Mouse (Mus musculus) gastrocnemius, postnatal 4 days (tissue): ENCODE measurements around the gene Bcl2l15. TPM values are rescaled to one million over a fixed set of nuclear protein-coding genes. Genes with fewer than 3 reads are reported as not detected.
A peak's percentile ranks its signal among the peaks of the same experiment; 100 is the strongest.

Experiments
- DNase-seq, 2 experiments: peaks; one replicate each; pipeline ENCODE4 v3.0.0; 2021 to 2022; ENCODE audit warnings: low spot score in 2 of 2, mixed read lengths in 2 of 2
- total RNA-seq, 2 experiments: library from RNA; stranded (reverse); gene quantifications; 2 replicates each; pipeline ENCODE4 v1.2.3; 2021

Gene Bcl2l15
- total RNA-seq, 2 experiments from 2014 or later, result 0.23 TPM; not detected in 1

DNA sequence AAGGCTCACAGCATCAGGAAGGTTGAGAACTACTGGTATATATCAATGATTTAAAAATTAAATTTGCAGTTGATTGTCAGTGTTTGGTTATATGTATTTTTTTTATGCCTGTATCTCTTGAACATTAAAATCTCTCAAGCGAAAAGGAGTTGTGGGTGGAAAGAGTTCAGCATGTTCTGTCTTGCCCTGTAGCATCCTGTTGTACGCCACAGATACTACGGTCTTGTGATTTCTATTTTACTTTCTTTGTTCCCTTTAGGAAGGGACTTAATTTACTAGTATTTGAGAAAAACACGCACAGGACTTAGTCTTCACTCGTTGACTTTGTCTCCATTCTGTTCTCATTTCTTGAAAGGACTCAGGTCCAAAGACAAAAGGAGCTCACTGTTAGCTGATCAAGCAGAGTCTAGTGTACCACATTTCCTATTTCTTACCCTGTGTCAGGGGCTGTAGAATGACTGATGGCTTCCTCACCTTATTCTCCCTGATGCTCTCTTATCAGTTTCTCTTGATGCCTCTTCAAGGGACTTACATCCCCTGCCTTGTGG, 35.1 kb downstream of the Bcl2l15 start:
- DNase-seq, result no peak

DNA sequence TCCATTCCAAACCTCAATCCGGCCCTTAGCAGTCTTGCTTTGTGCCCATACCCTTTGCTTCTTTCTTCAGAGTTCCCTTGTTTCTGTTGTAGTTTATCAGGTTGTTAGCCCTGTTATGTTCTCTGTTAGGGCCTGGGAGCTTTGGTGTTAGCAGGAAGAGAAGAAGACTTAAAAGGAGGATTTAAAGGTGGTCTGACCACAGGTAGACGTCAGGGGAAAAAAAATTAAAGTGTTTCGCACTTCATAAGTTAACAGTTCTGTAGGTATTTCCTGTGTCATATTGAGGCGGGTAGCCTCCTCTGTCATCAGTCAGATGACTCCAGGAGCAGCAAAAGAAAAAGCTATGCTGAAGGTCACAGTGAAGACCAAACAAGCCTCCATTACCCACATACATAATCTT, 35.6 kb downstream of the Bcl2l15 start:
- no peak for DNase-seq

- no peak for DNase-seq
These were observed 40.3 kb downstream of the Bcl2l15 start for GRCm38 (mm10) chr3:103872663-103873098.

GRCm38 (mm10) chr3:103874329-103874728, 41.9 kb downstream of the Bcl2l15 start:
- no peak for DNase-seq

DNA sequence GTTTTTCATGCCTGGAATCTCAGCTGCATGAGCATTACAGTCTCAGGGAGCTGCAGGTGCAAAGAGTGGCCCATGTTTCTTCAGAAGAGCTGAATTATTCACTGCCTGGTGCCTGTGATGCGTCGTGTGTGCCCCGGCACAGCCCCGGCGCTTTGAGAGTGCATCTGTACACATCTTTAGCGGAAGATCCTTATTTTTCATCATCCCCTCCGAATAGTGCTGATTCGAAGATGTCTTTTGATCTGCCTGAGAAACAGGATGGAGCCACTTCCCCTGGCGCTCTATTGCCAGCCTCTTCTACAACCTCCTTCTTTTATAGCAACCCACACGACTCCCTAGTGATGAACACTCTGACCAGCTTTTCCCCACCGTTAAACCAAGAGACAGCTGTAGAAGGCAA, 53.5 kb downstream of the Bcl2l15 start:
- no peak for DNase-seq

- peak in 1 of 2 experiments; percentile 15 for DNase-seq
These were observed 55.2 kb downstream of the Bcl2l15 start for GRCm38 (mm10) chr3:103887581-103887980.

GRCm38 (mm10) chr3:103893374-103893773, 61.0 kb downstream of the Bcl2l15 start:
- DNase-seq, result no peak

Other genes starting within 250 kb of the Bcl2l15 start
- gene Atg4a-ps, start 186.5 kb upstream of the Bcl2l15 start, total RNA-seq, result 1 to 10 TPM in 1 of 2 experiments, not detected in 1; 9.2 TPM
- gene Olfml3, start 94.6 kb upstream of the Bcl2l15 start, total RNA-seq, result 10 to 100 TPM; 17.1 to 18.9 TPM
- gene Gm10964, start 93.2 kb upstream of the Bcl2l15 start, total RNA-seq, result not detected
- gene Hipk1, start 41.0 kb upstream of the Bcl2l15 start, total RNA-seq, result 10 to 100 TPM; 69.6 to 76.7 TPM
- 10 to 100 TPM in 1 of 2 experiments, 1 to 10 TPM in 1; 6.7 to 10.6 TPM for gene Dclre1b, start 23.2 kb upstream of the Bcl2l15 start, total RNA-seq
- 10 to 100 TPM; 12.8 to 15.5 TPM for gene Ap4b1, start 23.1 kb upstream of the Bcl2l15 start, total RNA-seq
- gene Gm43064, start 23.0 kb upstream of the Bcl2l15 start, total RNA-seq, result under 1 TPM; 0.20 to 0.21 TPM
- gene Ptpn22, start 27.2 kb downstream of the Bcl2l15 start, total RNA-seq, result under 1 TPM; 0.49 to 0.52 TPM
- 10 to 100 TPM in 1 of 2 experiments, 1 to 10 TPM in 1; 9.8 to 11.9 TPM for gene Rsbn1, start 81.5 kb downstream of the Bcl2l15 start, total RNA-seq
- gene Phtf1, start 135.5 kb downstream of the Bcl2l15 start, total RNA-seq, result 10 to 100 TPM; 17.7 to 18.3 TPM